Mouse (Mus musculus) cerebellum, adult 2 months (tissue): ENCODE results near the gene Sucla2.

Source experiments
- CTCF ChIP-seq: fragments of 200-500 bp; IDR thresholded peaks from 2 replicates; pipeline ENCODE4 v1.5.1; 2011; ENCODE audit warnings: low read depth, mild to moderate bottlenecking, control low read depth, low read length, moderate library complexity, borderline replicate concordance; ENCODE audit not compliant: insufficient read depth
- POLR2A ChIP-seq: fragments of 200-500 bp; IDR thresholded peaks from 2 replicates; pipeline ENCODE4 v1.6.1; 2011; ENCODE audit warnings: low read length, control low read depth, borderline replicate concordance; ENCODE audit not compliant: insufficient read depth

DNA sequence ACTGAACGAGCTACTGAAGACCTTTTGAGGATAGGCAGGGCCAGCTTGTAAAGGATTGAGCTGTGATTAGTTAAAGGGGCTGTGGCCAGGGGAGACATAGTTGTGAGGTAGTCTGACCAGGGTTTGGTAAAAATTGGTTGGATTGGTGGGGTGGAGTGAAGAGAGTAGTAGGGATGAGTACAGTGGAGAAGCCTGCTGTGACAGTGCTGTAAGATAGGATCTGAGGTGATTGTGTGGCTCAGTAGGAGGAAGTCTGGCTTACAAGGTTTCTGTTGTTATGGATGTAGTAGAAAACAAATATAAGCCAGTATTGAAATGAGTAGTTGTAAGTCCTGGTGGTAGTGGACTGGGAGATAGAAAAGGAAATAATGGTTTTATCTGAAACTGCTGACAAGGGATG is 67.0 kb downstream of the Sucla2 start:
- TF ChIP-seq CTCF (no peak), POLR2A (no peak)
